Mouse (Mus musculus): Measurements from ENCODE around the gene Gcc2. TPM values are rescaled to one million over a fixed set of nuclear protein-coding genes. Genes with fewer than 3 reads are reported as not detected.

The Gcc2 gene
- 28.5 to 37.0 TPM (median 31.4 TPM) in 4 replicates for total RNA-seq (2023)

GRCm38 (mm10) chr10:58255213-58255892, at the start of gene Gcc2:
TSS of gene Gcc2 (plus strand) at chr10:58255497.

GRCm38 (mm10) chr10:58224827-58225785, 30.2 kb upstream of the Gcc2 start, which contains the start of gene AW822073:
TSS of gene AW822073 (minus strand) at chr10:58224930.

GRCm38 (mm10) chr10:58232641-58232969, 22.7 kb upstream of the Gcc2 start, which contains the start of gene Duxf3:
TSS of gene Duxf3 (minus strand) at chr10:58232675.

GRCm38 (mm10) chr10:58236613-58237012, 18.7 kb upstream of the Gcc2 start, which contains the start of gene Gm4981:
TSS of gene Gm4981 (minus strand) at chr10:58236701.

GRCm38 (mm10) chr10:58323028-58323991, 68.0 kb downstream of the Gcc2 start, which contains the start of gene Lims1:
TSS of gene Lims1 (plus strand) at chr10:58323466.

Other genes starting within 250 kb of the Gcc2 start
- not detected in 4 replicates for gene AW822073, start 30.6 kb upstream of the Gcc2 start, total RNA-seq (2023)
- gene Duxf3, start 22.8 kb upstream of the Gcc2 start, total RNA-seq (2023), result not detected in 4 replicates
- not detected in 4 replicates for gene Gm4981, start 18.8 kb upstream of the Gcc2 start, total RNA-seq (2023)
- gene Lims1, start 68.0 kb downstream of the Gcc2 start, total RNA-seq (2023), result 51.2 to 62.6 TPM (median 57.8 TPM) in 4 replicates
- gene Ranbp2, start 191.4 kb downstream of the Gcc2 start, total RNA-seq (2023), result 198 to 207 TPM (median 203 TPM) in 4 replicates
- 3.6 to 5.5 TPM (median 4.1 TPM) in 4 replicates for gene Ccdc138, start 242.5 kb downstream of the Gcc2 start, total RNA-seq (2023)

Measured in B cell, adult 62 days (primary cell).